Mouse (Mus musculus): Measurements from ENCODE around the gene Vmn1r175. TPM values are rescaled to one million over a fixed set of nuclear protein-coding genes. Genes with fewer than 3 reads are reported as not detected.
"Not testable (repeated sequence)": the region's sequence is repeated elsewhere in the genome, so short reads cannot be mapped to it uniquely, and the experiment has no call there.

The Vmn1r175 gene
- total RNA-seq (2021) = not detected

- intact Hi-C loops (cut with DNase I); DNase-seq: not testable (repeated sequence)
Measured at GRCm38 (mm10) chr7:23810543-23810942, at the start of gene Vmn1r175. TSS of gene Vmn1r175 (minus strand) at chr7:23810643.

- intact Hi-C loops (cut with DNase I); DNase-seq: not testable (repeated sequence)
Measured at GRCm38 (mm10) chr7:23837272-23837671, 26.8 kb upstream of the Vmn1r175 start, which contains the start of gene Vmn1r176. TSS of gene Vmn1r176 (minus strand) at chr7:23837372.

- intact Hi-C loops (cut with DNase I) = no loop called here
- DNase-seq = no peak
Measured at GRCm38 (mm10) chr7:23784526-23784925, 25.9 kb downstream of the Vmn1r175 start.

Other genes starting within 250 kb of the Vmn1r175 start
- gene Vmn1r169, start 235.1 kb downstream of the Vmn1r175 start, total RNA-seq (2021) = not detected
- not detected for gene Vmn1r170, start 204.5 kb downstream of the Vmn1r175 start, total RNA-seq (2021)
- not detected for gene Vmn1r171, start 179.9 kb downstream of the Vmn1r175 start, total RNA-seq (2021)
- gene Vmn1r172, start 152.3 kb downstream of the Vmn1r175 start, total RNA-seq (2021) = not detected
- not detected for gene Vmn1r173, start 109.9 kb downstream of the Vmn1r175 start, total RNA-seq (2021)
- gene Vmn1r174, start 58.4 kb downstream of the Vmn1r175 start, total RNA-seq (2021) = not detected
- gene Vmn1r176, start 26.7 kb upstream of the Vmn1r175 start, total RNA-seq (2021) = not detected
- not detected for gene Vmn1r177, start 55.8 kb upstream of the Vmn1r175 start, total RNA-seq (2021)
- gene Vmn1r178, start 81.4 kb upstream of the Vmn1r175 start, total RNA-seq (2021) = not detected
- gene Vmn1r179, start 116.3 kb upstream of the Vmn1r175 start, total RNA-seq (2021) = not detected
- gene Vmn1r180, start 140.0 kb upstream of the Vmn1r175 start, total RNA-seq (2021) = not detected
- not detected for gene Vmn1r181, start 164.0 kb upstream of the Vmn1r175 start, total RNA-seq (2021)
- not detected for gene V1rd19, start 191.0 kb upstream of the Vmn1r175 start, total RNA-seq (2021)
- gene Vmn1r183, start 242.6 kb upstream of the Vmn1r175 start, total RNA-seq (2021) = not detected